Mouse (Mus musculus) MEL (cell line): ENCODE data around the gene Hnrnpul1.

Experiments
- BHLHE40 ChIP-seq: IDR thresholded peaks from 2 replicates; pipeline ENCODE4 v1.6.1; 2012; ENCODE audit warnings: low read depth, mild to moderate bottlenecking, inconsistent platforms, low read length, improper control_type of control experiment, borderline replicate concordance
- CHD2 ChIP-seq: IDR thresholded peaks from 2 replicates; pipeline ENCODE4 v1.6.1; 2011; ENCODE audit warnings: low read length, improper control_type of control experiment
- CTCF ChIP-seq, 3 experiments: IDR thresholded peaks in 2 of 3; conservative IDR thresholded peaks in 1 of 3; 2 replicates each; pipeline ENCODE4 v1.5.1; 2011 to 2012; ENCODE audit warnings: low read length in 3 of 3, low read depth in 2 of 3, mild to moderate bottlenecking in 2 of 3, improper control_type of control experiment in 1 of 3, inconsistent platforms in 1 of 3, mixed read lengths in 1 of 3, moderate library complexity in 1 of 3; ENCODE audit not compliant: control insufficient read depth in 1 of 3, insufficient read depth in 1 of 3, poor library complexity in 1 of 3, severe bottlenecking in 1 of 3
- E2F4 ChIP-seq: IDR thresholded peaks from 2 replicates; pipeline ENCODE4 v1.6.1; 2011; ENCODE audit warnings: low read depth, low read length, improper control_type of control experiment, borderline replicate concordance
- ELF1 ChIP-seq: IDR thresholded peaks from 2 replicates; pipeline ENCODE4 v1.6.1; 2014; ENCODE audit warnings: low read depth, mild to moderate bottlenecking, inconsistent platforms, low read length, improper control_type of control experiment, moderate library complexity
- EP300 ChIP-seq, 2 experiments: IDR thresholded peaks; 2 replicates each; pipeline ENCODE4 v1.6.1; 2011; ENCODE audit warnings: improper control_type of control experiment in 2 of 2, low read length in 2 of 2, low read depth in 1 of 2, mild to moderate bottlenecking in 1 of 2
- GATA1 ChIP-seq: IDR thresholded peaks from 2 replicates; pipeline ENCODE4 v1.6.1; 2011; ENCODE audit warnings: low read depth, low read length, improper control_type of control experiment
- MAFK ChIP-seq: IDR thresholded peaks from 2 replicates; pipeline ENCODE4 v1.6.1; 2011; ENCODE audit warnings: low read depth, mild to moderate bottlenecking, low read length, improper control_type of control experiment, borderline replicate concordance
- NRF1 ChIP-seq: IDR thresholded peaks from 2 replicates; pipeline ENCODE4 v1.6.1; 2014; ENCODE audit warnings: low read depth, mild to moderate bottlenecking, inconsistent platforms, low read length, improper control_type of control experiment, moderate library complexity; ENCODE audit not compliant: poor library complexity, insufficient read depth, severe bottlenecking
- POLR2A ChIP-seq, 2 experiments: IDR thresholded peaks; 2 replicates each; pipeline ENCODE4 v1.6.1; 2011 to 2012; ENCODE audit warnings: low read length in 2 of 2, mild to moderate bottlenecking in 2 of 2, control low read depth in 1 of 2, improper control_type of control experiment in 1 of 2, low read depth in 1 of 2, moderate library complexity in 1 of 2; ENCODE audit not compliant: control insufficient read depth in 1 of 2, insufficient read depth in 1 of 2, poor library complexity in 1 of 2
- TBP ChIP-seq: IDR thresholded peaks from 2 replicates; pipeline ENCODE4 v1.8.0; 2011; ENCODE audit warnings: low read depth, low read length, improper control_type of control experiment
- USF1 ChIP-seq: IDR thresholded peaks from 2 replicates; pipeline ENCODE4 v1.6.1; 2014; ENCODE audit warnings: low read depth, mild to moderate bottlenecking, inconsistent platforms, low read length, improper control_type of control experiment, moderate library complexity
- USF2 ChIP-seq, 2 experiments: IDR thresholded peaks; 2 replicates each; pipeline ENCODE4 v1.6.1; 2011 to 2012; ENCODE audit warnings: improper control_type of control experiment in 2 of 2, low read length in 2 of 2, borderline replicate concordance in 1 of 2, inconsistent platforms in 1 of 2, low read depth in 1 of 2, mild to moderate bottlenecking in 1 of 2; ENCODE audit not compliant: insufficient read depth in 1 of 2
- ZNF384 ChIP-seq: IDR thresholded peaks from 2 replicates; pipeline ENCODE4 v1.6.1; 2012; ENCODE audit warnings: low read depth, mild to moderate bottlenecking, inconsistent platforms, low read length, improper control_type of control experiment

- TF ChIP-seq CTCF (IDR thresholded peaks at IDR 0.05 in 2 of 3, conservative IDR thresholded peaks at IDR 0.05 in 1 of 3; ENCODE audit: control insufficient read depth in 1 of 3, insufficient read depth in 1 of 3, low read depth in 2 of 3, low read length in 3 of 3, poor library complexity in 1 of 3, severe bottlenecking in 1 of 3) (0 out of 6 replicates have a peak, but pooled peaks of 1 of the 3 experiments have one; percentile 8), BHLHE40 (no peak), E2F4 (no peak), ELF1 (no peak), MAFK (no peak), POLR2A (IDR thresholded peaks at IDR 0.05; ENCODE audit: control insufficient read depth in 1 of 2, insufficient read depth in 1 of 2, low read depth in 1 of 2, low read length in 2 of 2, poor library complexity in 1 of 2) (peak in 1 of 2 experiments; percentile 53; a peak in 1 of 4 replicates), ZNF384 (no peak), EP300 (IDR thresholded peaks at IDR 0.05; ENCODE audit: low read depth in 1 of 2, low read length in 2 of 2) (no peak), CHD2 (no peak), GATA1 (no peak), TBP (no peak), NRF1 (0 out of 2 replicates have a peak, but pooled peaks have one; percentile 23), USF1 (no peak), USF2 (IDR thresholded peaks at IDR 0.05; ENCODE audit: borderline replicate concordance in 1 of 2, insufficient read depth in 1 of 2, low read depth in 1 of 2, low read length in 2 of 2) (no peak)
Measured at GRCm38 (mm10) chr7:25754439-25754737, 169 bp downstream of the Hnrnpul1 start.
